Mouse (Mus musculus) embryo, embryonic 11.5 days (tissue): ENCODE measurements around the gene Drosha.
A peak's percentile ranks its signal among the peaks of the same experiment; 100 is the strongest.

ENCODE experiments used
- DNase-seq: peaks from one replicate; pipeline ENCODE4 v3.0.0-alpha.2; 2012; ENCODE audit warnings: low read depth, low spot score

Drosha gene

DNA sequence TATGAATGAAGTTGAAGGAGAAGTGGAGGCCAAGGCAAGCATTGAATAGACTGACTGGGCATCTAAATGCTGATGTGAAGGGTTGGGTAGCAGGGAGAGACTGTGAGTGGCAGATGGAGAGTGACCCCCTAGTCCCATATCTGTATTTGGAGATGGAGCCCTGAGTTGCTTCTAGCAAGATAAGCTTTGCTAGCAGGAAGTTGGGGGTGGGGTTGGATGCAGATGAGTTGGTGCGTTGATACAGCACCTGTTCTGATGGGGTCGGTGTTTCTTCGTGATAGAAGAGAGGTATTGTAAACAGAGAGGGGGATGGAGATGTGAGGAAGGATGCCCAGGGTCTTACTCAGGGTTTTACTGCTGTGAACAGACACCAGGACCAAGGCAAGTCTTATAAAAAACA, 5.3 kb downstream of the Drosha start:
- DNase-seq = no peak

DNA sequence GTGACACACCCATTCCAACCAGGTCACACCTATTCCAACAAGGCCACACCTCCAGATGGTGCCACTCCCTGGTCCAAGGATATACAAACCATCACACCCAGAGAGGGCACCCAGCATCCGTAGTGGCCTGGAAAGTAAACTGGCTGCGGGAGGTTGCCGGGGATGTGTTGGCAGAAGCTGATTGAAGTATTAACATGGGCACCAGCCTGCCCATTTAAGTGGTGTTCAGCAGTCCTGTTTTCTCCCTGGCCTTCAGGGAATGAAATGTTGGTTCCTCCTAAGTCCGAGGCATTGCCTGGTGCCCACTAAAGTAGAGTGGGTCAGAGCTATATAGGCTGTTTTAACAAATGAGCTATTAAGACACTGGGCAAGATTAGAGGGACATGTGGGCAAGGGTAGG, 8.0 kb downstream of the Drosha start:
- no peak for DNase-seq

DNA sequence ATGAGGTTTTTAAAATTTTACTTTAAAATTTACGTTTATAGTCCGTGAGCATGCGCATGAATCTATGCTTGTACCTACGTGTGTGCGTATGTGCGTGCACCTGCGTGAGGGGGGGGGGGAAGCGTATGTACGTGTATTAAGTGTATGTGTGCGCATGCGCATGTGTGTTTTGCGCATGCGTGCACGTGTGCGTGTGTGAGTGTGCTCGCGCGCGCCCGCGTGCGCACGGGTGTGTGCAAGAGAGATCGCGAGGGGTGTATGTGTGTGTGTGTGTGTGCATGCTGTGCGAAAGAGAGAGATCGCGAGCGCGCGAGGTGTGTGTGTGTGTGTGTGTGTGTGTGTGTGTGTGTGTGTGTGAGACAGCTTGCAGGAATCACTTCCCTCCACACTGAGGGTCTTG, 8.8 kb downstream of the Drosha start:
- no peak for DNase-seq

DNA sequence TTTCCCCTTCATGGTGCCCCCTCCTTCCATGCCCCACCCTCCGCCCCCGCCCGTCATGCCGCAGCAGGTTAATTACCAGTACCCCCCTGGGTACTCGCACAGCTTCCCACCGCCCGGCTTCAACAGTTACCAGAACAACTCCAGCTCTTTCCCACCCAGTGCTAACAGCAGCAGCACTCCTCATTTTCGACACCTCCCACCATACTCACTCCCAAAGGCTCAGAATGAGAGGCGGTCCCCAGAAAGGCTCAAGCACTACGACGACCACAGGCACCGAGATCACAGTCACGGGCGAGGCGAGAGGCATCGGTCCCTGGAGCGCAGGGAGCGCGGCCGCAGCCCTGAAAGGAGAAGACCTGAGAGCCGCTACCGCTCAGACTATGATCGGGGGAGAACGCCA, 9.6 kb downstream of the Drosha start:
- DNase-seq = no peak

DNA sequence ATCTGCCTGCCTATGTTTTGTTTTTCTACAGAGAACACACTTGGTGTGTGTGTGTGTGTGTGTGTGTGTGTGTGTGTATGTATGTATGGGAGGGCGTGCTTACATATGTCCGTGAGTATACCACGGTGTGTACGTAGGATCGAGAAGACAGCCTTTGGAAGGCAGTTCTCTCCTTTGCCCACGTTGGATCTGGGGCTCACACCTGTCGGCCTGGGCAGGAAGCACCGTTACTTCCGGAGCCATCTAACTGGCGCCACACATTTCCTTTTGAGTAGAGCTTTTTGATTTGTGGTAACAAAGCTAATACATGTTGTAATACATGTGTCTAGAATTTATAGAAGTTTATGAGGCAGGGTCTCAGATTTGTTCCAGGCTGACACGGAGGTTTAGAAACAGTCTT, 16.1 kb downstream of the Drosha start:
- no peak for DNase-seq

DNA sequence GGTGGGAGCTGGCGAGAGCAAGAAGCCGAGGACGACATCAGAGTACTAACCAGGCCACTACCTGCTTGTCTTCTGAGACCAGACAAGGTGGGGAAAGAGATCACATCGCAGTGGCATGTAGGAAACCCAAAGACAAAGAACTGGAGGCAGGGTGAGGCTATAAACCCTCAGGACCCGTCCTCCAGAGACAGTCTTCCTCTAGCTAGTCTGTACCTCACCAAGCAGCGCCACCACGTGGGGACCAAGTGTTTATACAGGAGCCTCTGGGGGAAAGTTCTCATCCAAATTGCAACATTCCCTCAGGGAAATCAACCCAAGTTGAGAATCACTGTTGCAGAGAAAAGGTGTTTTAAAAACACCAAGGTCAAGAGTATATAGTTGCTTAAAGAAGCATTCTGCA, 18.2 kb downstream of the Drosha start:
- no peak for DNase-seq

DNA sequence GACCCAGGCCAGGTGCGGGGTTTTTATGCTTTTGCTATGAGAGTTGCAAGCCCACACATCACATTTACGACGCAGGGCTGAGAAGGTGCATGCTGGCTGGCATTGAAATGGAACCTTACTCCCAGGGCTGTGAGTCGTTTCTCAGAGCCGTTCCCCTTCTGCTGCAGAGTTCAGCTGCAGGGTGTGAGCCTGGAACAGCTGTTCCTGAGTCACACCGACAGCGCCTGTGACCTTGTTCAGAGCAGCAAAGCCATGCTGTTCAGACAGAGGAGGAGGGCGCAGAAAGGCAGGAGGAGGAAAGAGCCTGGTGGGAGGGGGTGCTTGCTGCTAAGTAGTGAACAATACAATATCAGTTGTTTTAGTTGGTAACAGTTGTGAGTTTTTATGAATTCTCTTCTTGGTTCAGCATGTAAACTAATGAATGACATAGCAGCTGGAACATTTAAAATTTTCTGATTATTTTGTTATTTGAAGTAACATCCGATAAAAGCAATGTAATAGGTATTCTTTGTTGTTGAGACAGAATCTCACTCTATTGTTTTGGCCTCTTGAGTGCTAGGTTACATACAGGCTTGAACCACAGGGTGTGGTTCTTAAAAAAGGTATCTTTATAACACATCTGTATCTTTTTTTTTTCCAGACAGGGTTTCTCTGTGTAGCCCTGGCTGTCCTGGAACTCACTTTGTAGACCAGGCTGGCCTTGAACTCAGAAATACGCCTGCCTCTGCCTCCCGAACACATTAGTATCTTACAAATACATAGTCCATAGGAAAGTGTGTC, 23.8 kb downstream of the Drosha start:
- DNase-seq = no peak

DNA sequence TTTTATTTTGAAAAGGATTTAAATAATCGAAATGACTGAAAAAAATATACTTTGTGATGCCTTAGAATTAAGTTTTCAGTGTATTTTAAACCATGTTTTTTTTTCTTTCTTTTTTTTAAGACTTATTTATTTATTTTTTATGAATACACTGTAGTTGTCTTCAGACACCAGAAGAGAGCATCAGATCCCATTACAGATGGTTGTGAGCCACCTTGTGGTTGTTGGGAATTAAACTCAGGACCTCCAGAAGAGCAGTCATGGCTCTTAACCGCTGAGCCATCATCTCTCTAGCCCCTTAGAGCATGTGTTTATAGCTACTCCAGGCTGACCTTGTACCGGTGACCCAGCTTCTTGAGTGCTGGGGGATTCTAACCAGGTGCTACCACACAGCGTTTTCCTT, 24.8 kb downstream of the Drosha start:
- no peak for DNase-seq

DNA sequence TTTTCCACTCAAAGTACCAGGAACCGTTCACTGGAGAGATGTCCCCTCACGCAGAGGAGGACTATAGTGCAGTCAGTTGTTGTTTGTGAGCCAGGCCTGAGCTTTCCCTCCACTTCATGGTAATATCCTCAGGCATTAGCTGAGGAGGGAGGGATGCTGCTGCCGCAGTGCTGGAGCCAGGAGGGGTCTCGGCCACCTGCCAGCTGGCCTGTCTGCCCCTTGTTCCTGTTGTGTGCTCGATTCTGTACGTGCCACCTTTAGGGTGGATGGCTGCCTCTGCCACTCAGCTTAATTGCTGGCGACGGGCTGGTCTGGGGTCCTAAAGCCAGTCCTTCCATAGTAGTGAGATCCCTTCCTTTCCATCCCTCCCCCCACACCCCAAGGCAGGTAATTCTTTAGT, 28.9 kb downstream of the Drosha start:
- no peak for DNase-seq

DNA sequence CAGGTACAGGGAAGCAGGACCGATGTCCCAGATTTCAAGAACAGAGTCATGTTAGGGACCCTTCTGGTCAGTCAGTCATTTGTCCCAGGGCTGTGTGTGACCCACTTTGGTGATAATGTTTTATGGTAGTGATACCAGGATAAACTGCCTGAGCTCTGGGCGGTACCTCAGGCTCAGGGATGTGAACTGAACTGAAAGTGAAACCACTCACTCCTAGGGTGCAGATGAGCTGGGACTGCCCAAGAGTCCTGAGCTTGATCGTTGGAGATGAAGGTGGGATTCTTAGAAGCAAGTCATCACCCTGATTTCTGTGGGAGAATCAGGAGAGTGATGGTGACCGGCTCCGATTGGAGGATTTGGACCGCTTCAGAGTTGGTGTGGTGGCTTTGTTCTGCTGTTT, 32.2 kb downstream of the Drosha start:
- no peak for DNase-seq

DNA sequence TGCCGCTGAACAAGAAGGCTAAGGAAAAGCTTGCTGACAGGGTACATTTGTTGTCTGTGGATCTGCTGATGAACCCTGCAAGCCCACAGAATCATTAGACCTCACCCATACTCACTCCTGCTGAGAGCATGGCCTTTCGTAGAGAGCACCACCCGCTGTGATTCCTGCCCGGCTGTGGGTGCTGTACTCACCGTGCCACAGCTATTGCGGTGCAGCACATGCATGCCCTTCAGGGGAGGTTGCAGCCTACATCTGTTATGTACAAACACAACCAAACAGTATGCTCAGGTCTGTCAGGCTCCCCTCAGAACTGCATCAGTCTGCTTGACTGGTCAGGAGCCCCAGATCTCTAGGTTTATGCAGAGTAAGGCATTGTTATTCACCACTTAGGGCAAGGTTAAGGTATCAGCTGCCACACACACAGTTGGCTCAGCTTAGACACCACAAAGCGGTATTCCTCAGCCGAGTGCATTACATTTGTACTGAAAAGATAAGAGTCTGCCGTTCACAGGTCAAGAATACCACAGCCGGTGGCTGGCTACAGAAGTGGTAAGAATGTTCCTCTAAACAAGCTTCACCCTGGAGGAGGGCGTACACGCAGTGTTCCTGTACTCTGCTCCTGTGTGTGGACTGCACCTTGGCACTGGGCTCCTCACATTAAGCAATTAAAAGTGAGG, 33.4 kb downstream of the Drosha start:
- DNase-seq = no peak

DNA sequence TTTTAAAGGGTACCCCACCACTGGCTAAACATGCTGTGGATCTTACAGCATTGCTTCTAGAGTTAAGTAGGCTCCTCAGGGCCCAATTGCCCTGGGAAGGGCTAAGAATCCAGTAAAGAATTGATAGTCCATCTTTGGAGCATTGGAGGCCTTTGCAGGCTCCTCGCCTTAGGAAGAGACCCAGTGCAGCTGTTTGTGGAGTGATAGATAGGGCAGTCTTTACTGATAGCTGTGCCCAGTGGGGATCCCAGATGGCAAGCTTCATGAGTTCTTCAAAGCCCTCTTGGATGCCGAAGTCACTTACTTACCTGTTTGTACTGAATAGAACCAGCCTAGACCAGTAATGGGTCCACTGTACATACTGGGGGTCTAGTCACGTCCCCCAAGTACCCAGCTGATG, 34.0 kb downstream of the Drosha start:
- DNase-seq = no peak

DNA sequence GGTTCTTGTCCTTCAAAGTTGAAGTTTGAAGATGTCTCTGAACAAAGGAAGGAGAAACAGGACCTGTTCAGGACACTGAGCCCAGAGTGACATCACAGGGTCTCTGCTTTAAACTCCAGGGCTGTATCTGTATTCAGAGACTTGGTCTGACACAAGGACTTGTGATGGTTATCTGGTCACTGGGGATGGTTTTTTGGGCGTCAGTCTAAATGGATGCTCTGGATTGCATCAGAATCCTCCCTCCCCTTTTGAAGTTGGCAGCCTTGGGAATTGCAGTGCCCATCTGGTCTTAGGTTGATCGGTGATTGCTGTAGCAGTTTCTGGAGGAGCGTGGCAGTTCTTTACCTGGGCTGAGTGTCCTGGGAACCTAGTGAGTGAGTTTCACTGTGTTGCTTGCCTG, 37.4 kb downstream of the Drosha start:
- no peak for DNase-seq

DNA sequence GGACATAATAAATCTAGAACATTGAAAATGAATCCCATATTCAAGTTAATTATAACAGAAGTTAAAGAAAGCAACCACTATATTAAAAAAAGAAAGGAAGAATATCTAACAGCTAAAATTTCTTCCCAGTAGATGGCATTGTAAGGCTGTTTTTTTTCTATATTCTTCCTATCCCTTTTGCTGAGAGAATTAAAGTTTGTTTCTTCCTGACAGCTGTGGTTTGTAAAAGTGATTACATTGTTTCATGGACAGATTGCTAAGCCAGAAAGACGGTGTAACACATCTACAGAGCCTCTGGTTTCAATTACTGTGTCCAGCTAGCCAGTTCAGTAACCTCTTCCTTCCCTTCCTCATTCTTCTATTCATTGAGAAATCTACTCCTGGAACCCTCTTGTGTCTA, 39.1 kb downstream of the Drosha start:
- no peak for DNase-seq

DNA sequence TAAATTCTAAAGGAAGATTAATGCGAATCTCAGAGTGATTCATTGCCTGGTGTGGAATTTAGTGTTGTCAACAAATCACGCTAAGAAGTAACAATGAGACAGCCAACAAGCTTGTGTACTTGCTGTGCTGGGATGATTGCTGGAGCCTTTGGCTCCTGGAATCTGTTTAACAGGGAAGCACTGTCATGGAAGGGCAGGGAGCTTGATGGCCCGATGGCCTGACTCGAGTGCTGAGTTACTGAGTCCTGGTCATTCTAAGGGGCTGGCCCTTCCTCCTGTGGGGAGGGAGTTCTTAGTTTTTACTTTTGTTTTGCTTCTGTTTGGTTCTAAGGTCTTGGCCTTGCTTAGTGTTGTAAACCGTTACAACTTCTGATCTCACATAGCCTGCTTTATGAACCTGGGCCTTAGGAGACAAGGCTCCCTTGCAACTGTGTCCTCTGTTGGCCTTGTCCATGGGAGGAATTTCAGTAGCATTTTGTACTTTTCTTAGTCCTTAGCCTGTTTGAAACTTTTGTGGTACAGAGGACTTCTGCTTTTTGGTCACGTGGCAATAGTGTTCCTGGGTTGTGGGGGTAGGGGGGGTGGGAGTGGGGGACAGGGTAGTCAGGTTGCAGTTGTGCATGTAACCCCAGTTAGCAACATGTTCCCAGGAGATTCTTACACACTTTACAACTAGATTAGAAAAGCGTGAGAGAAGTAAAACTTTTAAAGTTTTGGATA, 41.1 kb downstream of the Drosha start:
- no peak for DNase-seq

DNA sequence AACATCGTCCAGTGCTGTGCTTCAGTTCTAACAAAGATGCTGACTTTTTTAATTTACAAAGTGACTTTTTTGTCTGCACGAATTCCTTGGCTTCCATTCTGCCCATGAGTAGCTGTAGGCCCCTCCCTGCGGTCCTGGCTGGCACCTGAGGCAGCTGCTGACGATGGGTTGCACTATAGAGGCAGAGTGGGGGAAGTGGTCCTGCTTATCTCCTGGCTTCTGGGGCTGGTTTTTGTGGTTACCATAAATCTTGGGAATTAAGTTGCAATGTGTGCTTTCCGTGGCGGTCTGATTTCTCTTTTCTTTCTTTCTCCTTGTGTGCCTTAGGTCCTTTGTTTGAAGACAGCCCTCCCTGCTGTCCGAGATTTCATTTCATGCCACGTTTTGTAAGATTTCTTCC, 42.7 kb downstream of the Drosha start:
- no peak for DNase-seq

DNA sequence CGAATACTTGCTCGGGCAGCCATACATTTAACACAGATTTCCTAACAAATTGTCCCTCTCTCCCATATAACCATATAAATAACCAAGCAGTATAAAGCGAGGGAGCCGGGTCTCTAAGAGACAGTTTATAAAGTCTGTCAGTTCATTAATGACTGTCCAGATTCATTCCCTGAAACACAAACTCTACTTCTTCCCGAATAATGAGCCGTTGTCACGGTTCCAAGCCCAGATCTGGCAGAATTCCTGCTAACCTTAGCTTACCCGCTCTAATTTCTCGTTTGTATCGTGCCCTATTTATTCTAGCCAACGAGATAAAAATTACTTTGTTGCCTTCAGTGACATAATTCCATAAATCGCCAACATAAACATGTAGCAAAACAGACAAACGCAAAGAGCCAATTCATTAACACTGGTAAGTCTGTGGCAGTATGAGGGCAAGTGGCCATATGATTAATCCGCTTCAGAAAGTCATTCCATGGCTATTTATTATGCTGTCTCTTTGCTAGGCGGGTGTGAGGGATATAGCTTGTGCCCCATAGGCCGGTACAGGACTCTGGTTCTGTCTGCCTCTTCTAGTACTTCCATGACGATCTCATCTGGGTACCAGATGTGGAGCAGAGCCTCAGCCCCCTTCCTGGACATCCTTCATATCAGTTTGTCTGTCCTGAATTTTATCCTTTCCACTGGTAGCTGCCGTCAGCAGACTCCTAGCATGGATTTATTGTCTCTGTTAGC, 51.0 kb downstream of the Drosha start:
- peak; percentile 23 for DNase-seq

DNA sequence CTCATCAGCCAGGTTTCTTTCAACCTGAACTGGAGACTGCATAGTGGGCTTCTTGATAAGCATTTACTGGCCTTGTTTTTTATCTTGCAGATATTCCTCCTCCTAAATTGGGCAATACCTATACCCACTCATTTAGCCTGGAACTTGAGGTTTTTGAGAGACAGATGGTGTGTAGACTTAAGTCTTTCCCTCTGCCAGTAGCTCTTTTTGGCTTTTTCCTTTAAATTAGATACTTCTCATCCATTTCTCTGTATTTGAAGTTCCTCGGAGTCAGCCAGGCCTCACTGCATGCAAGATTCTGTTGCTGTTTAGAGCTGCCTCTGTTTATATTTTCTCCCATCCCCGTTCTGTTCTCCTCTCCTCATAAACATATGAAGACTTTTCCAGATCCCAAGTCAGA, 51.7 kb downstream of the Drosha start:
- no peak for DNase-seq

DNA sequence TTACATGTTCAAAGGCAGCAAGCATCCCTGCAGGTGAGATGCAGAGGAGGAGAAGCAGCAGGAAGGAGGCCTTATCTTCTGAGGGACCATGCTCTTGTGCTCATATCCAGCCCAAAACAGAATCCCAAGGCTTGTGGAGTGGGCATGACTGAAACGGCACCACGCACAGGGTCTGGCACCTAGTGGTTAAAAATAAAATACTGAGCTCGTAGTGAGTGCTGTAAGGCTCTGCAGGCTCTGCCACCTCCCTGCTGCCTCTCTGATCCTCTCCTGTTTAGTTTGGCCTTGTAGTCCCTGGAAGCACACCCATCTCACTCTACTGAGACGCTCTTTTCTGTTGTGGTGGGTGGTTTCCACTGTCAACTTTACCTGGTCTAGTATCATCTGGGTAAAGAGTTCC, 52.3 kb downstream of the Drosha start:
- DNase-seq = no peak

DNA sequence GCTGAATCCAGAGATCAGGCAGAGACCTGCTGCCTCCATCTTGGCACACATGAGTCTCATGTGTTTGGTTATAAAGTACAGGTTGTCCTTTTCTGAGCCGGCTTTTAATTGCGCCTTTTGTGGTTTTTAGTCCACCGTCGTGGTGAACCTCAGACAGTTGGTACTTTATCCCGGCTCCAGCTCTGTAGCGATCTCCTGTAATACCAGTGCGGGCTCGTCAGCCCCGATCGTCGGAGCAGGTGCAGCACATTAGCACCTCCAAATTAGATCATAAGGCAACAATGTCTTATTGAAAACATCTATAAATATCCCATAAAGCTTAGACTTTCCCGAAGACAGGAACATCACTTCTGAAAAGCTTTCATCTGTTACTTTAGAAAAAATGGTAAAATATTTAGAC, 53.3 kb downstream of the Drosha start:
- DNase-seq = no peak

DNA sequence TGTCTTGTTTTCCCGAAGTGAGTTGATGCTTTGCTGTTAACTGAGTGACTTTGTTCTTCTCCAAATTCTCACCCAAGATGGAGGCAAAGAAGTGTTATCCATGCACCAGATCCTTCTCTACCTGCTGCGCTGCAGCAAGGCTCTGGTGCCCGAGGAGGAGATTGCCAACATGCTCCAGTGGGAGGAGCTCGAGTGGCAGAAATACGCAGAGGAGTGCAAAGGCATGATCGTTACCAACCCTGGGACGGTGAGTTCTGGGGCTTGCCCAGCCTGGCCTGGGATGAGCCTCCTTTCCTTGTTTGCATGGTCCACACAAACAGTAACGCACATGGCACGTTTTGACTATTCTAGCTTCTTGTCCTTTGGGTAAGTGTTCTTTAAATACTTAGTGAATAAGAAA, 54.0 kb downstream of the Drosha start:
- DNase-seq = no peak

DNA sequence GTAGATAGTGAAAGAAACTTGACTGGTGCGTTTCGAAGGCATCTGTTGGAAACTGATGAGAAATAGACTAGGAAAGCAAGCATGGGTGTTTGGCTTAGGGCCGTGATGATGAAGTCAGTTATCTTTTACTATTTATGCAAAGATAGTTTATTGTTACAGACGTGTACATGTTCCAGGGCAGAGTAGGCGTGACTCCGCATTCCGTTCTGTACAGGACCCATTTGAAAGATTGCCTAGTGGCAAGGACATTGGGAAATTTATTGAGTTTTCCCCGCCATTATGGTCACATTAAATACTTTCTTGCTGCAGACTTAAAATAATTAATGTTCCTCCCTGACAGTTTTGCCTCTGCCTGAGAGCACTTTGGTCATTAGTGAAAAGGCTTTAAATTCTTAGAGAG, 55.3 kb downstream of the Drosha start:
- DNase-seq = no peak
